9 mouse cellular contexts compared by ENCODE assay signal in genomic region chr3:98099287-98099686, GRCm38 (mm10).
A peak's percentile ranks its signal among the peaks of the same experiment; 100 is the strongest.
DNase-seq lines count a peak whose midpoint lies in the region; ATAC-seq and TF ChIP-seq lines count a peak whose summit lies in the region.
"Had no signal": no experiment of that assay in that cellular context is flagged by ENCODE, and none has a peak within 500 bp of the region (broad histone marks: within the 10 kb centered on the region; RNA-seq: fewer than 3 reads in every experiment).

No protein-coding gene starts in this region.

- ATAC-seq in megakaryocyte, adult 5-6 weeks (ENCODE audit: poor library complexity, severe bottlenecking) = peak; percentile 47; the same call in 1 of the 2 replicates

- DNase-seq in cerebellum, postnatal 36 days = peak; percentile 12 to 15
- DNase-seq in cerebellum, adult 9-11 months = no peak
- peak; percentile 55 for DNase-seq in A20 (ENCODE audit: low read depth, low spot score)
- no peak for DNase-seq in brain, embryonic 14.5 days (ENCODE audit: low read depth)
- DNase-seq in Muller cell, postnatal 12 days (ENCODE audit: inconsistent ontology term) = no peak
- DNase-seq in neural tube, embryonic 10.5 days (ENCODE audit: extremely low spot score, low spot score) = no peak
- no peak for DNase-seq in ovary, postnatal 36 days (ENCODE audit: low spot score)
- DNase-seq: left cerebral cortex, postnatal 4 days had no signal

- TF ChIP-seq POLR2A in brain, embryonic 14.5 days (IDR thresholded peaks at IDR 0.05; ENCODE audit: borderline replicate concordance, extremely low read depth, insufficient read depth, insufficient read length, poor library complexity, severe bottlenecking) = no peak

- TF ChIP-seq CTCF in brain, embryonic 14.5 days (IDR thresholded peaks at IDR 0.05; ENCODE audit: borderline replicate concordance, extremely low read depth, insufficient read depth, insufficient read length) = peak; percentile 12; the same call in 1 of the 2 replicates

Comparison
In these comparisons a context has a peak if more than half of its experiments do, and no peak if none do; other contexts are left out.
1. DNase-seq: peak in cerebellum, postnatal 36 days (2 of 2) and A20 (single experiment); none in cerebellum, adult 9-11 months (single experiment), brain, embryonic 14.5 days (single experiment), Muller cell, postnatal 12 days (single experiment), neural tube, embryonic 10.5 days (single experiment) and ovary, postnatal 36 days (single experiment).